Mouse (Mus musculus) embryonic fibroblast, embryonic 13.5 days (primary cell): ENCODE measurements at regions not wholly inside any gene's neighbourhood (a gene's known extent, or its start where the extent isn't known, plus 50 kb on each side); places are given as distances from the start of the nearest gene placed in this dataset.

Experiments
- CTCF ChIP-seq: IDR thresholded peaks from 2 replicates; pipeline ENCODE4 v1.5.1; 2011; ENCODE audit warnings: mild to moderate bottlenecking, control low read depth, low read length, moderate library complexity, borderline replicate concordance; ENCODE audit not compliant: insufficient read depth
- POLR2A ChIP-seq: IDR thresholded peaks from 2 replicates; pipeline ENCODE4 v1.6.1; 2011; ENCODE audit warnings: low read depth, mild to moderate bottlenecking, control low read depth, low read length, moderate library complexity

DNA sequence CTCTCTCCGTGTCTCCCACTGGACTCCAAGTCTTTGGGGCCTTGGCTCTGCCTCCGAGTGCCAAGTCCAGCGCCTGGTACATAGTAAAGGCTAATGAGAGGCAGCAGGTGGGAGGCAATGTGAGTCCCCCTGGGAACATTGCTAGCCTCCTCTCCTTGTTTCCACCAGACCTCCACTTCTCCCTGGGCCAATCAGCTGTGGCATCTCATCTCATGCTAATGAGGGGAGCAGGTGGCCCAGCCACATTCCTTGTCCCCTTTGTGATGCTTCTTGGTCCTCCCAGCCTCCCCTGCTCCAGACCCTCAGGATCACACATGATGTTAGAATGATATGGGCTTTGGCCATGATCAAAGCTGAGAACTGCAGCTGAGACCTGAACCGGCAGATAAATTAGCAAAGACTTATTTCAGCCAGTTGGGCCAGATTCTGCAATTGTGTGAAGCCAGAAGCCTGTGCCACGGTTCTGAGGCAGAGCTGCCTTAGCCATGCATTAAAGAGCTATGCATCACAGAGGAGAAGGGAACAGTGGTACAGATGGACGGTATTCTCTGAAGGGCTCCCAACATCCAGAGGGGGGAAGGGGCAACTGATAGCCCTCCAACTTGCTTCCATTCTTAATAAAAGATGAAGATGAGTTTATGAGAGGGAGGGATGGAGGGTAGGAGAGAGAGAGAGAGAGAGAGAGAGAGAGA lies 208.0 kb upstream of the Id2 start:
- TF ChIP-seq CTCF, result no peak
- TF ChIP-seq POLR2A, result no peak
